Mouse (Mus musculus): Measurements from ENCODE around the gene Prpf19.

- TF ChIP-seq CTCF (IDR thresholded peaks at IDR 0.05; ENCODE audit: low read depth, low read length) (no peak), TAL1 (conservative IDR thresholded peaks at IDR 0.05; ENCODE audit: low read depth, low read length) (no peak)
Measured at GRCm38 (mm10) chr19:10856520-10856919, 38.5 kb upstream of the Prpf19 start.

Data from G1E (cell line).